Mouse (Mus musculus) left cerebral cortex, adult 6 months (tissue): ENCODE measurements around the gene Olfr658. TPM values are rescaled to one million over a fixed set of nuclear protein-coding genes. Genes with fewer than 3 reads are reported as not detected.

ENCODE experiments used
- long read RNA-seq, 2 experiments: library from polyadenylated mRNA; unstranded; transcript quantifications; one replicate each; pipeline ENCODE4 v2.0.0; 2019 to 2020
- polyA plus RNA-seq: library from polyadenylated mRNA; unstranded; fragments of <200 nt; fragmentation: Nextera tagmentation; gene quantifications from 2 replicates; pipeline ENCODE4 v1.2.3, GENCODE M21; 2021

Olfr658 gene
- polyA plus RNA-seq, result 0.09 and 0.13 TPM in 2 replicates
- long read RNA-seq, experiment 1, result 0 reads
- long read RNA-seq, experiment 2, partial matches to known transcripts, result 0 of 1 reads
- long read RNA-seq, experiment 2, other reads (novel, unspliced or antisense), result 1 of 1 reads

DNA sequence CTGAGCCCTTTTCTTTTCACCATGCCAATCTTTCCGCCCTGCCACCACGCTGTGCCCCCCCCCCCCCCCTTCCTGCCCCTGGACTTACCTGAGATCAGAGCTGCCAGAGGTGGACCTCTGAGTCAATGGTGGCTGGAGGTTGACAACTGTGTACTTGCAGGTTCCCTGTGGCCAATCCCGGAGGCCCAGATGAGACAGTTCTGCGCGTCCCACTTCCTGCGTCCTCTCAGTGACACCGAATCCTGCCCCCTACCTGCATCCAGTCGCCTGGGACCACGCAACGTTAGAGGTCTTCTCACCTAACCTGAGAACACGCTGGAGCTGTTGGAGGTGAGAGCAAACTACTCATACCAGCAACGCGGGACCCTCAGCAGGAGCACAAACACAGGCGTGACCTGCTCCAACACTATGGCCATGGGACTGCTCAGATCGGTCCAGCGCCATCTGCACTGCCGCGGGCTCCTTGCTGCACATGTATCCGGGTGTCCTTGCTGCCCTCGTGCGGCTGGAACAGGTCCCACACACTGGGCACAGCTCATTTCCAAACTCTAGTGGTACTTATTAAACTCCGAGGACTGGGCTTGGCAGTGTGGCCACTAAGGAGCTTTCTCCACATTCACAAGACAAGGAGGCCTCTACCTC, at the start of gene Olfr658:
Gene Olfr658, minus strand, starts transcription at position 465 of the 642 bp plus-strand sequence.

DNA sequence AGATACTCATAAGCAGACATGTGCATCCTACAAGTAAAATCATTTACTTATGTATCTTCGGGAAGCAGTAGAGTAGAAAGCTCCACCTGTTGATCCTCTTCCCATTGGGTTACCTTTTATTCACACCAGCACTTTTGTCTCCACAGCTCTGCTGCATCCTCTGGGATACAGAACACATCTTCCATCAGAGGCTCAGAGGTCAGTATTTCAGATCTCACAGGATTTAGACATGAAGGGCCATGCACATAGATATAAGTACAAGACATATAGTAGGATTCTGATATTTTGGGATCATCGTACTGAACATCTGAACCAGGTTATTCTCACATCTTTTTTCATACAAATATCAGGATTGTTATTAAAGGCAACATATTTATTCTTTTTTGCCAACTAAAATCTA, 39.1 kb upstream of the Olfr658 start, which contains the start of gene Olfr661:
Gene Olfr661, plus strand, starts transcription at position 301 of the 400 bp plus-strand sequence.

DNA sequence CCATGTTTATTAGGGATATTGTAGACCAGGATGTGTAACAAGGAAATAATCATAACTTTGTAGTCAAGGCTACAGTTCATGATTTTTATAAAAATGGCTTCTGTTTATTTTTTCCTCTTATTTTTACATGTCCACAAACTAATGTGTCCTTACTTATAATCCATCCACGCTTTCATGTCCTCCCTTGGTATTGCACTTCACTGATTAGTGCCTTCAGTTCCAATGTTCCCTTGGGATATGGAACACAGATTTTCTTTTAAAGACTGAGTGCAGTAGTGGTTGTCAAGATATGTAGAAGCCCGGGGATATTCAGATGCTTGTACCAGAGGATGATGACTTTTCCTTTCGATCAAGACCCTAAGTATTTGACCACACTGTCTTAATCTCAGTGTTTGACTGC, 19.3 kb upstream of the Olfr658 start, which contains the start of gene Olfr659:
Gene Olfr659, plus strand, starts transcription at position 301 of the 400 bp plus-strand sequence.

GRCm38 (mm10) chr7:104624494-104624893, 22.6 kb downstream of the Olfr658 start, which contains the start of gene Olfr657:
TSS of gene Olfr657 (plus strand) at chr7:104624794.

GRCm38 (mm10) chr7:104613655-104614054, 33.5 kb downstream of the Olfr658 start, which contains the start of gene Olfr656:
TSS of gene Olfr656 (plus strand) at chr7:104613955.

DNA sequence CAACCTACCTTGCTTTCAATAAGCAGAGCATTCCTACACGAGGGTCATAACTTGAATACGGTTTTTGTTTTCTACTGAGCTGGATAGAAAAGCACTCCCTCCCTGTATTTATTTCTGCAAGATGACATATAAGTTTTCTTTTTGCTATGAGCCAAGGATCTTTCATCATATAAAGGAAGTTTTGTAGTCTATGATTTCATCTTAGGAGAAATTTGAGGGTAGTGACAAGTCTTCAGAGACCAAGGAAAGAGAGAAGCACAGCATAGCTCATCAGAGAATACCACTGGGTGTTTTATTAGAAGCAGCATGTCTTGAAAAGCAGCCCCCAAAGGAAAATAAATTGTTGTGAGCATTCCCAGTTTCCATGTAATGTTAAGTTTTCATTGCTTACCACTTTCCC, 45.4 kb downstream of the Olfr658 start, which contains the start of gene Olfr655:
Gene Olfr655, minus strand, starts transcription at position 101 of the 400 bp plus-strand sequence.

Other genes starting within 250 kb of the Olfr658 start
- not detected in 2 replicates for gene Trim30c, start 246.5 kb downstream of the Olfr658 start, polyA plus RNA-seq
- 0.59 and 0.65 TPM in 2 replicates for gene Trim30a, start 182.1 kb downstream of the Olfr658 start, polyA plus RNA-seq
- gene Trim30d, start 139.5 kb downstream of the Olfr658 start, polyA plus RNA-seq, result 0.40 and 0.46 TPM in 2 replicates
- not detected in 2 replicates for gene Olfr651, start 97.2 kb downstream of the Olfr658 start, polyA plus RNA-seq
- gene Olfr652, start 86.4 kb downstream of the Olfr658 start, polyA plus RNA-seq, result 0.04 TPM in 1 of 2 replicates, not detected in the other
- not detected in 2 replicates for gene Olfr653, start 70.0 kb downstream of the Olfr658 start, polyA plus RNA-seq
- not detected in 2 replicates for gene Olfr654, start 60.3 kb downstream of the Olfr658 start, polyA plus RNA-seq
- not detected in 2 replicates for gene Olfr655, start 45.5 kb downstream of the Olfr658 start, polyA plus RNA-seq
- not detected in 2 replicates for gene Olfr656, start 33.4 kb downstream of the Olfr658 start, polyA plus RNA-seq
- gene Olfr657, start 22.5 kb downstream of the Olfr658 start, polyA plus RNA-seq, result not detected in 2 replicates
- gene Olfr659, start 19.4 kb upstream of the Olfr658 start, polyA plus RNA-seq, result not detected in 2 replicates
- gene Olfr661, start 39.2 kb upstream of the Olfr658 start, polyA plus RNA-seq, result not detected in 2 replicates
- gene Usp17le, start 130.2 kb upstream of the Olfr658 start, polyA plus RNA-seq, result not detected in 2 replicates
- not detected in 2 replicates for gene Usp17lb, start 195.3 kb upstream of the Olfr658 start, polyA plus RNA-seq
- not detected in 2 replicates for gene Usp17la, start 209.7 kb upstream of the Olfr658 start, polyA plus RNA-seq
- not detected in 2 replicates for gene Olfr665, start 230.7 kb upstream of the Olfr658 start, polyA plus RNA-seq
- gene Olfr666, start 248.6 kb upstream of the Olfr658 start, polyA plus RNA-seq, result not detected in 2 replicates